Mouse (Mus musculus) heart, embryonic 11.5 days (tissue): ENCODE data around the gene Arl2bp. TPM values are rescaled to one million over a fixed set of nuclear protein-coding genes. Genes with fewer than 3 reads are reported as not detected.

ENCODE experiments used
- ATAC-seq: fragments of 200-750 bp; cut with Nextera tagmentation; replicated peaks from 2 replicates; pipeline ENCODE4 v1.8.0; 2017; ENCODE audit warnings: moderate library complexity; ENCODE audit not compliant: insufficient number of reproducible peaks, low FRiP score, low TSS enrichment
- H3K27ac ChIP-seq: fragments of 300-500 bp; sonication (generic); 2 replicates; pipeline ENCODE4 v1.5.1; 2014; ENCODE audit warnings: mild to moderate bottlenecking, low read depth, low read length
- H3K27me3 ChIP-seq: fragments of 300-500 bp; sonication (generic); 2 replicates; pipeline ENCODE4 v1.6.1; 2014; ENCODE audit warnings: mild to moderate bottlenecking, low read length, mixed read lengths; ENCODE audit not compliant: control insufficient read depth, insufficient read depth
- H3K36me3 ChIP-seq: fragments of 300-500 bp; sonication (generic); 2 replicates; pipeline ENCODE4 v1.6.1; 2014; ENCODE audit warnings: mild to moderate bottlenecking, low read length, moderate library complexity, mixed read lengths; ENCODE audit not compliant: control insufficient read depth, insufficient read depth
- H3K4me1 ChIP-seq: fragments of 300-500 bp; sonication (generic); 2 replicates; pipeline ENCODE4 v1.6.1; 2014; ENCODE audit warnings: low read length; ENCODE audit not compliant: control insufficient read depth, insufficient read depth
- H3K4me2 ChIP-seq: fragments of 300-500 bp; sonication (generic); 2 replicates; pipeline ENCODE4 v1.6.1; 2014; ENCODE audit warnings: mild to moderate bottlenecking, moderate library complexity
- H3K4me3 ChIP-seq: fragments of 300-500 bp; sonication (generic); 2 replicates; pipeline ENCODE4 v1.5.1; 2014; ENCODE audit warnings: low read depth, low read length
- H3K9ac ChIP-seq: fragments of 300-500 bp; sonication (generic); 2 replicates; pipeline ENCODE4 v1.6.1; 2014; ENCODE audit warnings: mild to moderate bottlenecking, low read depth, low read length, moderate library complexity
- H3K9me3 ChIP-seq: fragments of 300-500 bp; sonication (generic); replicated peaks from 2 replicates; pipeline ENCODE4 v1.6.1; 2016; ENCODE audit warnings: low read length; ENCODE audit not compliant: control insufficient read depth
- WGBS: fragments of 180-500 bp; shearing (Covaris S2); extraction: QIAGEN DNeasy Blood & Tissue Kit; methylation state at CpG from one replicate; pipeline ENCODE4 v1.1.7; 2014; ENCODE audit not compliant: insufficient replicate concordance; 5-methylcytosine and 5-hydroxymethylcytosine counted together
- polyA plus RNA-seq: library from polyadenylated mRNA; unstranded; fragments of >200 nt; fragmentation: Nextera tagmentation; extraction: Ambion mirVana; gene quantifications from 2 replicates; pipeline ENCODE4 v1.2.1, GENCODE M21; 2014

Gene Arl2bp
- polyA plus RNA-seq, 1 experiment from 2014 or later, result 44.2 TPM

DNA sequence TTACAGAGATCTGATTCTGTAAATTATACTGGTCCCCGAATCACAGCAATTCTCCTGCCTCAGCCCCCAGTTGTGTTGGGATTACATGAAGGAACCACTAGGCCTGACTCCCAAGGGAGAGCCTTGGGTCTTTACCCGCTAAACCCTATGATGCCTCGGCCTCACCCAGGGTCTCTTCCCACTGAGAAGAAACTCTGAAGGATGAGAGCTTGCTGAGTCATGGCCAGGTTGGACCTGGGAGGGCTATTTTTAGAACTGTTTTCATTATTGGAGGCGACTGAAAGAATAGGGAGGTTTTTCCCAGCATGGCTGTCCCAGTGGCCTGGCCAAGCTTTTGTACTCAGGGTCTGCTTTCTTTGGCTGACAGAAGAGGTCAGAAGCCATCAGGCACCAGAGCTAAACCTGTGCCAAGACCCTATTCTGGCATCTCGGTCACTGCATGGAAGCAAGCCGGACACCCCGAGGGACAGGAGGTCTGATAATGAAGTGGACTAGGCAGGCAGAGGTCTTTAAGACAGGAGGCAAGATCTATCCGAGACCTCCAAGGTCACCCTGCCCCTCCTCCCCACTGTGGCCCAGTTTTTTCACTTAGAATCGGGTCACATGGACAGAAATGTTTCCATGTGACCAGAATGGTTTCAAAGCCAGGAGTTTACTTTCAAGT lies 40.5 kb downstream of the Arl2bp start:
- Histone ChIP-seq H3K4me3 (no peak overlapping the region), H3K9ac (0 out of 2 replicates have a peak overlapping the region, but pooled peaks have one; percentile 16), H3K4me2 (no peak overlapping the region), H3K9me3 (no peaks in the 10 kb centered on the region), H3K36me3 (no peaks in the 10 kb centered on the region), H3K27me3 (no peaks in the 10 kb centered on the region), H3K27ac (0 out of 2 replicates have a peak overlapping the region, but pooled peaks have one; percentile 15), H3K4me1 (peaks cover 7% of the 10 kb centered on the region)
- WGBS, result 65% methylated on average over 9 of the region's 9 CpGs
- no peak for ATAC-seq

DNA sequence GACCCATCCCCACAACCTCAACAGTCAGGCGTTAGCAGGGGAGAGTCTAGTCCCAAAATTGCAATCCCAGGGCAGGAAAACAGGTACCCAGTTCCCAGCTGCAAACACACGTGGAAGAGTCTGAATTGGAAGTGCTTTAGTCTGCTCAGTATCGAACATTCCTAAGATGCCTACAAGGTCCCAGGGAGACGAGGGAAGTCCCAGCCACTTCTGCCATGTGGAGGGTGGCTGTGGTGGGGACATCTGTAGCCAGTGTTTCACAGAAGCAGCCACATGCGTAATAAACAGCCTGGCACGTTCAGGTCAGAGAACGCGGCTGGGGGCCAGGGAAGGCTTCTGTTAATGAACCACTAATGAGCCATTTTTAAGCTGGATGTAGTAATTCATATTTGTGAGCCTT lies 43.9 kb downstream of the Arl2bp start:
- no peak overlapping the region for H3K4me2 ChIP-seq
- H3K4me3 ChIP-seq, result no peak overlapping the region
- H3K27ac ChIP-seq, result no peak overlapping the region
- H3K9me3 ChIP-seq, result no peaks in the 10 kb centered on the region
- no peak for ATAC-seq
- no peak overlapping the region for H3K9ac ChIP-seq
- H3K36me3 ChIP-seq, result no peaks in the 10 kb centered on the region
- peaks cover 7% of the 10 kb centered on the region for H3K4me1 ChIP-seq
- WGBS, result 57% methylated on average over 8 of the region's 8 CpGs
- no peaks in the 10 kb centered on the region for H3K27me3 ChIP-seq

DNA sequence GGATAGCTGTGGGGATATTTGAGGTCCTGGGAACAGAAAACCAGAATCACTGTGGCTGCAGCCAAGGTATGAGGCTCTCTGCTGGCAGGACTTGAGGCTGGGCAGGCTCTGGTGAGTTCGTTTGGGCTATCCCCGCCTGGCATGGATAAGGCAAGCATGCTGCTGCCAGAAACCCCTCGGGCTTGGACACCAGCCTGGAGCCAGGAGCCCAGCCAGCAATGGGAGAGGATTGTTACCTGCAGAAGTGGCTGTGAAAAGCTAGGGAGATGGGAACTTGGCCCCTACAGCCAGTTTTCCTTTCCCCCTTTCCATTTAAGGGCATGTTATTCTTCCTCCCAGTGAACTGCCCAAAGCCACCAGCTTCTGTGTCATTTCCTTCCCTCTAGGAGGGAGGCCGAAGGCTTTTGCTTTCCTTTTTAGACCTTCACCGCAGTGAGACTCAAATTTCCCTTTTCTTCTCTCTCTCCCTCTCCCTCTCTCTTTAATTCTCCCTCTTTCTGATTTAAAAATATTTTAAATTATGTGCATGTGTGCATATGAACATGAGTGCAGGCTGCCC lies 44.8 kb downstream of the Arl2bp start:
- Histone ChIP-seq H3K36me3 (no peaks in the 10 kb centered on the region), H3K9me3 (no peaks in the 10 kb centered on the region), H3K4me1 (peaks cover 7% of the 10 kb centered on the region), H3K9ac (no peak overlapping the region), H3K4me3 (no peak overlapping the region), H3K4me2 (no peak overlapping the region), H3K27me3 (no peaks in the 10 kb centered on the region), H3K27ac (no peak overlapping the region)
- WGBS, result 48% methylated on average over 5 of the region's 5 CpGs
- no peak for ATAC-seq

DNA sequence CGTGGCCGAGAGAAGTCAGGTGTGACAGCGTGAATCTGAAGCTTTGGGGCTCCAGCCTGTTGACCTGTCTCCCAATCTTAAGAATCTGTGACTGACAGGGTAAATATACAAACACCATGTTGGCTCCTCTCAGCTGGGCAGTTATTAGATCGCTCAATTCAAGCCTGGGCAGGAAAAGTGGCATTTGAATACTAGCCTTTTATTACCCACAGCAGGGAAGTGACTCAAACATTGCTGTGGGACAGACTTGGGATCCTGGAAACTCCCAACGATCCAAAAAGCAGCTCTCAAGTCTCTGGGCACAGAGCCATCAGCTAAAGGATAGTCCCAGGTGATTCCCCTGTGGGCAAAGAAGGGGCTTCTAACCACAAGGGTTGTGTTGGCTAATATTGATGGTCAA lies 48.2 kb downstream of the Arl2bp start:
- H3K27ac ChIP-seq, result no peak overlapping the region
- no peaks in the 10 kb centered on the region for H3K4me1 ChIP-seq
- ATAC-seq, result no peak
- WGBS, result 54% methylated on average over 5 of the region's 5 CpGs
- no peak overlapping the region for H3K4me2 ChIP-seq
- H3K4me3 ChIP-seq, result no peak overlapping the region
- no peak overlapping the region for H3K9ac ChIP-seq
- no peaks in the 10 kb centered on the region for H3K27me3 ChIP-seq
- no peaks in the 10 kb centered on the region for H3K9me3 ChIP-seq
- H3K36me3 ChIP-seq, result no peaks in the 10 kb centered on the region

DNA sequence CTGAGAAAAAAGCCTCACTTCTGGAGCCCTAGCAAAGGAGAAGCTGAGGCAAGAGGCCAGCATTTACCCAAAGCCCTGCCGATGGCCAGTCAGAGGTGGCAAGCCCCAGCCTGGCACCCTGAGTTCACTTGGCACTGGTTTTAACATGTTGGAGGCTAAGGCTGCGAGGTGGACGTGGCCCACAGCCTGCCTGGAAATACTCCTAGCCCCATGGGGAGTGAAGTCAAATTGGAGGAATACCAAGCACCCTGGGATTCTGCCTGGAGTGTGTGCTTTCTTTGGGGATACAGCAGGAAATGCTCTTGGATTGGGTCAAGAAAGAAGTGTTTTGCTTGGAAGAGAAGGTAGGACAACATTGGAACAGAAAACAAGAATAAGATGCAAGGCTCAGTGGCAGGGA lies 49.5 kb downstream of the Arl2bp start:
- Histone ChIP-seq H3K4me3 (no peak overlapping the region), H3K9ac (no peak overlapping the region), H3K36me3 (no peaks in the 10 kb centered on the region), H3K4me2 (no peak overlapping the region), H3K27ac (no peak overlapping the region), H3K4me1 (no peaks in the 10 kb centered on the region), H3K27me3 (no peaks in the 10 kb centered on the region), H3K9me3 (no peaks in the 10 kb centered on the region)
- ATAC-seq, result no peak
- WGBS, result 80% methylated on average over 3 of the region's 3 CpGs

DNA sequence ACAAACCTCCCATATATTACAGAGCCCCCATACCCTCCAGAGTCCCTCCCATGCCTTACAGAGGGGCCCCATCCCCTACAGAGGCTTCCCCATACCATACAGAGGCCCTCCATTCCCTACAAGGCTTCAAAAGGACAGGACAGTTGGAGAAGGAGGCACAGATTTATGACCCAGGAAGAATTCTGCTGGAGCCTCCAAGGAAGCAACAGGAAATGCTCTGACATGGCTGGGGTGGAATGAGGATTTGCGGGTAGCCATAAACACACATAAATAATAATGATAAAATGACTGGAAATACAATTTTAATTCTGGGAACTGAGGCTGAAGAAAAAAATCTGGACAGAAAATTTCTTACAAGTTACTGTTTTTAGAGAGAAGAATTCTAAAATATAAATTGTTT lies 50.4 kb downstream of the Arl2bp start:
- H3K4me2 ChIP-seq, result no peak overlapping the region
- no peaks in the 10 kb centered on the region for H3K36me3 ChIP-seq
- H3K27me3 ChIP-seq, result no peaks in the 10 kb centered on the region
- no peak for ATAC-seq
- H3K9ac ChIP-seq, result no peak overlapping the region
- H3K4me1 ChIP-seq, result no peaks in the 10 kb centered on the region
- H3K4me3 ChIP-seq, result no peak overlapping the region
- H3K9me3 ChIP-seq, result no peaks in the 10 kb centered on the region
- WGBS, result 80% methylated on average over 1 of the region's 1 CpGs
- no peak overlapping the region for H3K27ac ChIP-seq

Other genes with a start within 250 kb of the Arl2bp start
- 0.13 TPM in 1 of 2 replicates, not detected in the other for gene Nlrc5, start 232.2 kb upstream of the Arl2bp start, polyA plus RNA-seq
- 7.6 and 8.1 TPM in 2 replicates for gene Cpne2, start 133.6 kb upstream of the Arl2bp start, polyA plus RNA-seq
- 23.2 and 25.9 TPM in 2 replicates for gene Rspry1, start 64.7 kb upstream of the Arl2bp start, polyA plus RNA-seq
- gene Fam192a, start 64.6 kb upstream of the Arl2bp start, polyA plus RNA-seq, result 44.3 and 45.6 TPM in 2 replicates
- gene Pllp, start 29.7 kb downstream of the Arl2bp start, polyA plus RNA-seq, result not detected in 2 replicates
- not detected in 2 replicates for gene Ccl22, start 79.0 kb downstream of the Arl2bp start, polyA plus RNA-seq
- 8.8 and 11.2 TPM in 2 replicates for gene Cx3cl1, start 105.4 kb downstream of the Arl2bp start, polyA plus RNA-seq
- 0.69 TPM in 1 of 2 replicates, not detected in the other for gene Ccl17, start 143.9 kb downstream of the Arl2bp start, polyA plus RNA-seq
- 125 and 126 TPM in 2 replicates for gene Coq9, start 171.7 kb downstream of the Arl2bp start, polyA plus RNA-seq
- 97.0 and 97.5 TPM in 2 replicates for gene Ciapin1, start 171.8 kb downstream of the Arl2bp start, polyA plus RNA-seq
- gene Polr2c, start 190.8 kb downstream of the Arl2bp start, polyA plus RNA-seq, result 141 and 143 TPM in 2 replicates
- gene Dok4, start 209.7 kb downstream of the Arl2bp start, polyA plus RNA-seq, result 46.2 and 57.7 TPM in 2 replicates